Mouse (Mus musculus) erythroblast, embryonic 14.5 days (primary cell): ENCODE measurements around the gene Irak3.

ENCODE experiments used
- GATA1 ChIP-seq: IDR thresholded peaks from 2 replicates; pipeline ENCODE4 v1.6.1; 2012; ENCODE audit warnings: low read length, inconsistent platforms, mixed read lengths
- TAL1 ChIP-seq: IDR thresholded peaks from 3 replicates; pipeline ENCODE4 v1.6.1; 2012; ENCODE audit warnings: low read length, inconsistent platforms, mixed read lengths

- TF ChIP-seq TAL1 (no peak), GATA1 (no peak)
These were observed 104.4 kb downstream of the Irak3 start for GRCm38 (mm10) chr10:120097564-120097963.
